Mouse (Mus musculus) 3T3-L1 (cell line): ENCODE measurements at regions not wholly inside any gene's neighbourhood (a gene's known extent, or its start where the extent isn't known, plus 50 kb on each side); places are given as distances from the start of the nearest gene placed in this dataset.

Source experiments
- DNase-seq: peaks from one replicate; pipeline ENCODE4 v3.0.0-alpha.2; 2015; ENCODE audit warnings: low read depth, low spot score

DNA sequence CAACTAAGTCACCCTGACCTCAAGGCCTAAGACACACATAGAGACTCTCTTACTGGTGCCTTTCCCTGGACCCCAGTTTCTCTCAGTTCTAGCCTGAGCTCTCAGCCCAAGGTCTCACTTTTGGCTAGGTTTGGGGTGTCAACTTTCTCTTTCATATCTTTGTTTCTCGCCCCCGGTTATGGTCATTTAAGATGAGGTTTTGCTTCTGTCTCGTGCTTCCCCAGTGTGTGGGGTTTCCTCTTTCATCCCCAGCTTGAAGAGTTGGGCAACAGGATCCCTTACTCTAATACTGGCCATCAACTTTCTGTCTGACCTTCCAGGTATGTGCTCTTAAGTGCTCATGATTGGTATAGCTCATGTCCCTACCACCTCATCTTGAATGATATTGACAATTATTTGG lies 67.5 kb downstream of the Lmo4 start:
- DNase-seq, result no peak

DNA sequence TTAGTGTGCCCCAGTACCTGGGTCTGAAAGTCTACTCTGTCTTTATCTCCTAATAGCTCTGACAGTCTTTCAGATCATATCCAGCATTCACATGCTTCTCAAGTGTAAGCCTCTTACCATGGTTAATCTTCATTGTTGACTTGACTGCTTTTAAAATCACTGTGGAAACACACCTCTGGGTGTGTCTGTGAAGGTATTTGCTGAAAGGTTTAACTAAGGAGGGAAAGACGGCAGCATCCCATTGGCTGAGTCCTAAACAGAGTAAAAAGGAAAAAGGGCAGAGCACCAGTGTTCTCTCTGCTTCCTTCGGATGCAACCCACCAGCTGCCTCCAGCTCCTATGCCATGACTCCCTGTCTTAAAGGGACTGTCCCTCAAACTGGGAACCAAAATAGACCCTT lies 68.6 kb downstream of the Lmo4 start:
- no peak for DNase-seq

DNA sequence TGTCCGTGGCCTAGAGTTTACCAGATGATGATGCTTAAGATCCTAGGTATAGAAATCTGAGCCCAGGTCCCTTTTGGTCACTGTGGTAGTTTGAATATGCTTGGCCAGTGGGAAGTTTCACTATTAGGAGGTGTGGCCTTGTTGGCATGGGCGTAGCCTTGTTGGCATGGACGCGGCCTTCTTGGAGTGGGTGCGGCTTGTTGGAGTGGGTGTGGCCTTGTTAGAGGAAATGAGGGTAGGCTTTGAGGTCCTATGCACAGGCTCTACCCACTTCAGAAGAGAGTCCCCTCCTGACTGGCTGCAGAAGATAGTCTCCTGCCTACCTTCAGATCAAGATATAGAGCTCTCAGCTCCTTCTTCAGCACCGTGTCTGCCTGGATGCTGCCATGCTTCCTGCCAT lies 69.4 kb downstream of the Lmo4 start:
- no peak for DNase-seq

DNA sequence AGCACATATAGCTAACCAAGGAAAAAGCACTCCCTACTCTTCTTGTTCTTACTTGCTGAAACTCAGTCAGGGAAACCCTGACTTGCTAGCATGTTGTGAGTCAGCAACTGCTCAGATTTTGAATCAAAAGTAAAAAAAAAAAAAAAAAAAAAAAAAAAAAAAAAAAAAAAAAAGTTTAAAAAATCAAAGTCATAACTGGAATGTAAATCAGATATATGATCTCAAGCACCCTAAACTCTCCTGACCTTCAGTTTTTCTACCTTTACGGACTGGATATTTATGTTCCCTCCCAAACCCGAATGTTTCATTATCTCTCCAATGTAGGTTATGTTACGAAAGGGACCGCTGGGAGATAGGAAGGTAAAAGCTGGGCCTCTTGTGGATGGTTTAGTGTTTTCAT lies 77.0 kb downstream of the Lmo4 start:
- no peak for DNase-seq

DNA sequence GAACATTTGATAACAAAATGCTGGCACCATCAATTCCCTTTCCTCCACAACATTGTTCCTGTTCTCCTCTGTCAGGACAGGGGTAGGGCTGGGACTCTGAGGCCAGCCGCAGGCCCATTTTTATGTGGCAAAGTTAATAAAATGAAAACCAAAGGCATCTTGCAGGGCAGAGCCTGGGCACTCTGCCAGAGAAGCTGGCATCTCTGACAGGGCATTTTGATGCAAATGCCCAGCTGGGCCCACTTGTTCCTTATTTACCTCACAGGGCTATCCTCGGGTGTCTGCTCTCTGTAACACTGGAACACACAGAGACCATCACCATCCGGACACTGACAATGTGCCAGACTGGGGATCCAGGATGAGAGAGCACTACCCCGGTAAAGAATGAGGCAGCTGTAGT lies 80.7 kb downstream of the Lmo4 start:
- DNase-seq, result no peak

DNA sequence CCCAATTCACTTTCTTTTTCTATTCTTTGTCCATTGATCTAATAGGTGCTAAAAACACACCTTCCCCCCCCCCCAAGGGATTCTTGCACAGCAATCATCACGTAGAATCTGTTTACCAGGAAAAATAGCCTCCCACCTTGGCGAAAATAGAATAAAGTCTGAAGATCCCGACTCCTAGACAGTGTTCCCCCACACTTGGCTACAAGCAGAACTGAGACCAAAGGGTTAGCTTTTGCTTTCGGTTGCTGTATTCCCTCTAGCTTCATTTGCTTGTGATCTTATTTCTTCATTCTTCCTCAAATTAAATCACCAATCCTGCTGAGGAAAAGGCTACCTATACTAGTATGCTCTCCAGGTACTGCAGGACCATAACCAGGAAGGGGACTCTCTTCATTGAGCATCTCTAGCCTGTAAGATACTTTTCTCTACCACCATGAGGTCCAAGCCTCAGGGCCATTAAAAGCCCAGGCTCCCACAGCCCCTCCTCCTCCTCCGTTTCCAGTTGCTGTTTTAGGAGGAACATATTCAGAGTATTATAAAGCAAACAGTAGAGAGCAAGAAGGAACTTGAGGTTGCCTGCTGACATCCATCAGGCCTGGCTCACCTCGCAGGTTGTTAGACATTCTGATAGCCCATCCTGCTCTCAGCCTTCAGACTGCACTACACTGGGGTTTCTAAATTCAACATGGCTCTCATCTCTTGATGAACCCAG lies 81.5 kb downstream of the Lmo4 start:
- no peak for DNase-seq

DNA sequence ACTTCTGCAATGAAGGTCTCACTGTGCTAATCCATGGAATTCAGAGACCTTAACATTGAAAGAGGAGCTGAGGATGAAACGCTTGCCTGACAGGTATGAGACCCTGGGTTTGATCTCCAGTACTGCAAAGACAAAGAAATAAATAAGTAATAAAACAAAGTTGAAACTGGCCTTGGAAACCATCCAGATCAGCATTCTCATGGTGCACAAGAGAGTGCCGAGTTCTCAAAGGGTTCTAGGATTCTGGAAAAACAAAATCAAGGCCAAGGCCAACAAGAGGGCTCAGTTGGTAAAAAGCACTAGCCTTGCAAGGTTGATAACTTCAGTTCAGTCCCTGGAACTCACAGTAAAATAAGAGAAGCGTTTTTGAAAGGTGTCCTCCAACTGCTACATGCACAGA lies 85.9 kb downstream of the Lmo4 start:
- no peak for DNase-seq

DNA sequence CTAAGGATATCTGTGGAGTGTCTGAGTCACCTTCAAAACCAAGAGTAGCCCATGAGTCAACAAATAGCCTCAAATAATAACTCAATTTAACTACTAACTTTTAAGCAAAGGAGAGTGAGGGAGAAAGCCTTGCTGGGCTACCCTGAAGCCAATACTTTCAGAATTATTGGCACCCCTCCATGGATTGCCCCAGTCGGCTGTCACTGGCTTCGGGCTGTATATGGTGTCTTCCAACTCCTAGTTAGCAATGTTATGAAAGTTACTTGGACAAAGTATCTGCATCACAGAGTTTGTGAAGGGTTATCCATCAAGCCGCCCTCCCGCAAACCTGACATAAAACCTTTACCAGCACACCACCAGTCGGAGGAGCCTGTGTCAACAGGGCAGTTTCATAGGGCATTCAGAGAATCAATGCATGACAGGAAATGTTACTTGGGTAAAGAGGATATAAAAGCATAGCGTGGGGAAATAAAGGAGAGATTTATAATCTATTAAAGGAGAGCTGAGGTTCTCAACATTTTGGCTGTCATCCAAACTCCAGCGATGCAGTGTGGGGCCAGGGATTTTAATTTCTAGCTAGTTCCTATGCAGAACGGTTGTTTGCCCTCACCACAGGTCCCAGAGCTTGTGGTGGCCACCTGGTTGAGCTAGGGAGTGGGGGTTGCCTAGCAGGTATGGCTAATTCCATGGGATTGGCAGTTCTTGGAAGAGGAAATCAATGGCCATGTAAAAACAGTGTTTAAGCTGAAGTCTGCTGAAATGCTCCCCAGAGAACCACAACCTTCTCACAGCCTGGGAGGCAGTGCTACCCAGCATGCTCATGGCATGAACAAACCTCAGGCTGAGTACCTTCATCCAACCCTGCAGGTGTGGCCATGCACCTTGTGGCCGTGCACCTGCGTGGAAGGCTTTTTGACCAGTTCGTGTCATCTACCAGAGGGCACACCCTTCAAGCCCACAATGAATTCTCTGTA lies 91.1 kb downstream of the Lmo4 start:
- DNase-seq, result peak; percentile 68

DNA sequence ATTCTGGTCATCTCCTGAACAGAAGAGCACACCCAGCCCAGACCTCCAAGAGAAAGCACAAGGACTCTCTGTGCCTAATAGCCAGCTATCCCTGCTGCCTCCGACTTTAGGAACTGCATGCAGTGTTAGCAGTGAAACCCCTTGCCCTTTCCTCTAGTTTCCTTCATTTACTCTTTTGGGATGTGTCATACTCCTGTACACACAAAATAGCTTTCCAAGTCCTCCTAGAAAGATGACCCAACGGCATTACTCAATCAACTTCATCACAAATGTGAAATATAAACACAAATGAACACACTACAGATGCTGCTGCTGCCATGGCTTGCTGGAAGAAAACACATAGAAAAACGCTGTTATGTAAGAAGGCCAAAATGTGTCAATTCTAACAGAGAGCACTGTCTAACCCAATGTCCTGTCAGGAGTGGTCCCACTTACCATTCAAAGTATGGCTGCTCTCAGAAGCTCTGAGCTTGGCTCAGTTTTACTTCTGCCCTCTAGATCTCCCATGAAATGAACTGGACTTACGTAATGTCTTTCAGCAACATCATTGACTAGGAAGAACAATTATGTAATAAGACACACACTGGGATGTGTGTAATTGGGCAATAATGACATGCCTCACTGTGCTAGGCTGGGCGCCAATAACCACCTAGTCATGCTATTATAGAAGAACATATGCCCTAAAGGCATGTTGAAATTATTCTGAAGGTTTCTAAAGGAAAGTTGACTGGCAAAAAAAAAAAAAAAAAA lies 94.5 kb downstream of the Lmo4 start:
- DNase-seq, result peak; percentile 79

DNA sequence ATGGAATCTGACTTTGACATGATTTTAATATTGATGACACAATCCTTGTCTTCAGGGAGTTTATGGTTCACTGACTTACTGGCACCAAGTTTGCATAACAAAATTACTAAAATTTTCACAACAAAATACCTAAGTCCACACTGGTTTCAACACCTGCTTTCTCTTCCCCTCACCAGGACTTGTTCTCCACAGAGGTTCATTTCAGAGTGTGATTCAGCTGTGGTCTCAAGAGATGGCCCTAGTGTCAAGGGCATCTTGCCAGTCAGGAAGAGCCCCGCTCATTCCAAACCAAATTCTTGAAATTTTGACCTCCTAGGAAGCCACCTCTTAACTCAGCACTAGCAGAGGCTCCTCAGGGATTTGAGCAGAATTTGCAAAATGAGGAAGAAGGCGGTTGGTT lies 95.3 kb downstream of the Lmo4 start:
- DNase-seq, result peak; percentile 52

DNA sequence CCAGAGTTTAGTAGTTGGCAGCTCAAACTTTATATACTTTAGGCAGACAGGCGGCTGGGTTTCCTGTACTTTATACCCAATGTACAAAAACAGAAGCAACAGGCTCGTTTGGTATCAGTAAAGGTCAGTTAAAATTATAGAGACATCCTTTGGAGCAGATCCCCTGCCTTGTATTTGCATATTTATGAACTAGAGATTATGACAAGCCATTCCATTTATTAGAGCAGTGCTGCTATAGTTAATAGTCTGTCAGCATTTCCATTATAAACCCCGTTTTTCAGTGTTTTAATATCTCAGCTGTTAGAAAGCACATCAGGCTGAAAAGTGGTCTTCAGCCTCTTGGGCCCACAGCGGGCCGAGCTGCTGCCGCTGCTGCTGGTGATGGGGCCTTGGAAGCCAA lies 96.7 kb downstream of the Lmo4 start:
- DNase-seq, result no peak

DNA sequence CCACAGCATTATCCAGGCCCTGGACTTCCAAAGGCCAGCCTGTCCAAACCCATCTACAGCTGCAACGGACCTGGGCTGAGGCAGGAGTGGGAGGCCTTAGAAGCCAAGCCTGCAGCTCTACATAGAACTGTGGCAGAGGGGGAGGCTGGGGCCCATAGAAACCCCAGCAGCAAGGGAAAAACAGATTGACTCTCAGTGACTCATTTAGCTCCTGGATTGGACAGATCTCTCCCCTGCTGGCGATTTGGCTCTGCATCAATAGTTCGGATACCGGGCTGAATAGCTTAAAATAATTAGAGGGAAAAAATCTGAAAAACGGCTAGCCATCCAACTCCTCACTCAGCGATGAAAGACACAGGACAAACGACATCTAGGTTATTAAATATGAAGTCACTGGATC lies 97.4 kb downstream of the Lmo4 start:
- DNase-seq, result peak; percentile 69

DNA sequence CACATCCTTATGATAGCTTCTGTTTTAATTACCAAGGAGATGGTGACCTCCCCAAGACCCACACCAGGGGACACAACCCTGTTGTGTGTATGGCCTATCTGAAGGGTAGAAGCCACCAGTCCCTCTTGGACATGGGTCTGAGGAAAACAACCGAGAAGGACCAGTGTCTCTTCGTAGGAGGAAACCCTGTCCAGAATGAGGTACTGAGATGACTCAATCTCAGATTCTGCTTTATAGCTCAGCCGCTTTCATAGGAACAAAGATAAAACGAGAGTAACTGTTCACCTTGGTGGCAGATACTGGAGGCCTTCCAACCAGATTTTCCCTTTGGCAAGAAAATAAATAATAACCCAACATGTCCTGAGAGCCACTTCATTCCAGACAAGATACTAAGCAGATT lies 100.7 kb downstream of the Lmo4 start:
- DNase-seq, result no peak

DNA sequence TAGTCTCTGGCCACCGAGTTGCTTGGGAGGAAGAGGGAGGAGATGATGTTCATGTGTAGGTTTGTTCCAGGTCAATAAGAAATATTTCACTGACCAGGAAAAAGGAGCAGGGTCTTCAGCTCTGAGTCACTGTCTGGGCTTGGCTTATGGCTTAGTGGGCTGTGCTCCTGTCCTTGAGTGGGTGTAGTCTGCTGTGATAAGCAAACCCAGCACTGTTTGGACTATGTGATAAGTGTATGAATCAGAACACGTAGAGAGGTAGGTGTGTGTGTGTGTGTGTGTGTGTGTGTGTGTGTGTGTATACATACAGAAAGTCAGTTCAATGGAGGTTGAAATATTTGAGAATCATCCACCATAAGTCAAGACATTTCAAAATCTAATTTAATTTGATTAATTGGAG lies 105.6 kb downstream of the Lmo4 start:
- no peak for DNase-seq

DNA sequence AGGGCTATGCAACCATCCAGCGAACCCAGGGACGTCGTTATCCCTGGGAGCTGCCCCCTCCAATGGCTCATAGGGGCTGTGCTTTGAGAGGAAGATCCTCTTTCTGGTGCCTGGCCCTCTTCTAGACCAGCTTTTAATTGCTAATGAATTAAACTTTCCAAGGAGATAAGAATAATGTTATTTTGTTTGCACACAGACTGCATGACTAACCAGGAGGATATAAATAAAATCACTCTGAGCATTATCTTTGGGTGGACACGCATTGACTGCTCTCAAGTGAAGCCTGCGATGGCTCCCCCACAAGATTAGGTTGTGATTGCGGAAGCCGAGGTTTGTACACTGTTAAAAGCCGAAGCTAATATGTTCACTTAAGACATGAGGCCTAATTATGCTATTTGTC lies 106.3 kb downstream of the Lmo4 start:
- DNase-seq, result no peak

DNA sequence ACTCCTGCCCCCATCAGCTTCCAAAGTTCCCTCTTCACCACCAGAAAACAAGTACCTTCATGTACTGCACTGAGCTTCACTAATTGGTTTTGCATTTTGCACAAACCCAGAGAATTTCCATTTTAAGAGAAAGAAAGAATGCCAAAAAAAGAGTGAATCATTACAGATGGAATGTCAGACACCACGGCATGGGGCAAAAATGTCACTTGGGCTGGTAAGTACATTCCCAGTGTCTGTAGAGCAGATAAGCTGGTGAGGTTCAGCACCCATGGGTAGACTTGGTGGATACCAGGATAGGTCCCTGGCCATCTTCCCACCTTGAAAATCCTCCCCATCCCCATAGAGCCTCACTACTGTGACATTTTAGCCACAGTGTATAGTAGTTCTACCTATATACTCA lies 113.8 kb downstream of the Lmo4 start:
- DNase-seq, result peak; percentile 80

DNA sequence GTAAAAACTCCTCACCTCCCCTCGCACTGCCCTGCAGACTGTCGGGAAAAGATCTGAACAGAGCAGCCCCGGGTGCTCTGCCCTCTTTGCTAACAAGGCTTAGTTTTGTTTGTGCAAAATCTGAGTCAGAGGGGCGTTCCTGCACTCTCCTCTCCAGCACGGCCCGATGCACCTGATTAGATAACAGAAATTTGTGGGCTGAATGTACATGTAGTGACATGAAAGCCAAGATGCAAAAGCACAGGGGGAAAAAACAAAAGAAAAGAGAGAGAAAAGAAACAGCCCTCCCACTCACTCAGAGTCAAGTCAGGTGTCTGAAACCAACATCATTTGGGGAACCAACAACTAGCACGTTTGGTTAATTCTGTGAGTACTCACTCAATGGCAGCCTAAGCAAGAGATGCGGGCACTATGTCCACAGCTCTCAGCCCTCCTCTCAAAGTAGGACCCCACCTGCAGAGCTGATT lies 115.2 kb downstream of the Lmo4 start:
- no peak for DNase-seq

DNA sequence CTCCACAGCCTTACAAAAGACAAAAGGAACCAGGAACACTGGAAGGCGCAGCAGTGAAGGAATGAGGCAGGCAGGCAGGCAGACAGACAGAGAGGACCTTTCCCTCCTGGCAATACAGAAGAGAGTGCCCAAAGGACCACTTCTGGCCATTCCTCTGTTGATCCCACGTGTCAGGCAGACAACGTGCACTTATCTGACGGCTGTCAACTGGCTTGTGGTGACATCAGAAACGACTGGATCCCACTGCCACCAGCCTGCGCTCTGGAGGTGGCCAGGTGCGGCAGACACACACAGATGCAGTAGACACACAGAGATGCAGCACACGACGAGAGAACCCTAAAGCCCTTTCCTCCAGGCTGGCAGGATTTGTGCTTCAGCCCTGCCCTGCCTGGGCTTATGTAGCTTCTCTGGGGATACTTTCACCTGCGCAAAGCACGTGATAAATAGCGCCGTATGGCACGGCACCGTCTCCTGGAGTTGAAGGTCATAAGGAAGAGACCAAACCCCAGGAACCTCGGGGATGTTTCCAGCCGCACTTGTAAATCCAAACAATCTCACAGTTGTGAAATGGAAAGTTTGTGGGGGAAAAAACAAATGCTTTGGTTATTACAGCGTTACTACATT lies 116.6 kb downstream of the Lmo4 start:
- no peak for DNase-seq

DNA sequence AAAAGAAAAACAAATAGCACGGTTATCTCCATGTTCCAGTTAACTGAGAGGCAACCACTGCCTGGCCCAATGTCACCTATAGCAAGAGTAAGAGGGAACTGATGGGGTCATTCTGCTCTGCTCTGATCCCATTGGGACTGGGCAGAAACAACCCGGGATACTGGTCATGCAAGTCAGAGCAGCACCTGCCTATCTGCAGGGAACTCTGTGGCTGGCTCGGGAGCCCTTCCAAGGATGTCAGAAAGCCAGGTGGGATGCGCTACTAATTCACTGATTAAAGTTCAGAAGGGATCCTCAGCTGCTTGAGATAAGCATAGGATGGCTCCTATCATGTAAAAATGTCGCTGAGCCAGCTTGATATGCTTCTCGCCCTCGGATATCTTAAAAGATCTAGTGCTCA lies 117.2 kb downstream of the Lmo4 start:
- no peak for DNase-seq

DNA sequence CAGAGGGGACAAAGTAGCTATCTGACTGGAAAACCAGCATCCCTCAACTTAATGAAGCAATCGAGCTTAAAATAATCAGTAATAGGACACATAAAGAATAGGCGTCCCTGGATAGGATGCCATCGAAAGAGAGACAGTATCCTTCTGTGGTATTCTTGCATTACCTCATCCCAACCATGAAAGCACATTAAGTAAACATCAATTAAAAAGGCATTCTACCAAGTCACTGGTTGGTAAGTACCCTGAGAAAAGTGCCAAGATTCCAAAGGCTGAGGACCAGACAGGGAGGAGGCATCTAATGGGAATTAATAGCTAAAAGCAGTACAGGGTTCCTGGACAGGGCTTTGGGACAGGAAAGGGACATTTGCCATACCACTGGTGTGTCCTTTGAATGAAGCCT lies 118.8 kb downstream of the Lmo4 start:
- no peak for DNase-seq

DNA sequence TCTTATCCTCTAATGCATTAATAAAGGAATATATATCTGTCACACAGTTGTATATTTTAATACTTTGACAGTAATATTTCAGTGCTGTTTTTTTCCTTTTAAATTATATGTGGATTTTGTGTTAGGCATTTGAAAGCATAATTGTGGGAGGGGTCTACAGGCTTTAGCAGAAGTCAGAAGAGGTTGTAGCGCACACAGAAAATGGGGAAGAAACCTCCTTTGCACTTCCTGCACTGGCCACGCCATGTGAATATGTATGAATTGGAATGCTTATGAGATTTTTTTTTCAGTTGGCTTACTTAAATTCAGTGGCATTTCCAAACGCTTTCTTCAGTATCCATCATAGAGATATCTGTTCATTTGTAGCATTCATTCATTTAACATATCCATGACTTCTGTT lies 125.1 kb downstream of the Lmo4 start:
- DNase-seq, result no peak
